Mouse (Mus musculus): ENCODE measurements around the gene Lmod3. TPM values are rescaled to one million over a fixed set of nuclear protein-coding genes. Genes with fewer than 3 reads are reported as not detected.
A peak's percentile ranks its signal among the peaks of the same experiment; 100 is the strongest.

Gene Lmod3
- polyA plus RNA-seq, 1 experiment from 2014 or later, result 10.6 TPM

GRCm38 (mm10) chr6:97291159-97291908 is 38.8 kb upstream of the Lmod3 start:
- ATAC-seq (ENCODE audit: insufficient number of reproducible peaks, low FRiP score, low TSS enrichment, low read depth), result no peak

GRCm38 (mm10) chr6:97290687-97291086 is 38.1 kb upstream of the Lmod3 start:
- no peak for ATAC-seq (ENCODE audit: insufficient number of reproducible peaks, low FRiP score, low TSS enrichment, low read depth)
- no peaks in the 10 kb centered on the region for H3K27me3 ChIP-seq
- H3K4me3 ChIP-seq (replicated peaks), result no peak overlapping the region
- 45% methylated on average over 3 of the region's 3 CpGs for WGBS
- H3K27ac ChIP-seq (replicated peaks), result peak overlapping the region; percentile 39; the same call in 1 of the 2 replicates
- peaks cover 5% of the 10 kb centered on the region; the same call in 1 of the 2 replicates for H3K4me1 ChIP-seq
- no peak overlapping the region for H3K9ac ChIP-seq
- no peak overlapping the region for H3K4me2 ChIP-seq (replicated peaks)
- H3K9me3 ChIP-seq (replicated peaks), result no peaks in the 10 kb centered on the region
- 0 out of 2 replicates have a peak, but pooled peaks cover 5% of the 10 kb centered on the region for H3K36me3 ChIP-seq

More at GRCm38 (mm10) chr6:97291159-97291908, 38.8 kb upstream of the Lmod3 start:
- Histone ChIP-seq H3K9me3 (replicated peaks) (no peaks in the 10 kb centered on the region), H3K27me3 (no peaks in the 10 kb centered on the region), H3K4me3 (replicated peaks) (no peak overlapping the region), H3K27ac (replicated peaks) (peak overlapping the region; percentile 39; the same call in 1 of the 2 replicates), H3K9ac (no peak overlapping the region), H3K4me2 (replicated peaks) (no peak overlapping the region), H3K36me3 (0 out of 2 replicates have a peak, but pooled peaks cover 12% of the 10 kb centered on the region), H3K4me1 (peaks cover 5% of the 10 kb centered on the region; the same call in 1 of the 2 replicates)
- 61% methylated on average over 21 of the region's 21 CpGs for WGBS

DNA sequence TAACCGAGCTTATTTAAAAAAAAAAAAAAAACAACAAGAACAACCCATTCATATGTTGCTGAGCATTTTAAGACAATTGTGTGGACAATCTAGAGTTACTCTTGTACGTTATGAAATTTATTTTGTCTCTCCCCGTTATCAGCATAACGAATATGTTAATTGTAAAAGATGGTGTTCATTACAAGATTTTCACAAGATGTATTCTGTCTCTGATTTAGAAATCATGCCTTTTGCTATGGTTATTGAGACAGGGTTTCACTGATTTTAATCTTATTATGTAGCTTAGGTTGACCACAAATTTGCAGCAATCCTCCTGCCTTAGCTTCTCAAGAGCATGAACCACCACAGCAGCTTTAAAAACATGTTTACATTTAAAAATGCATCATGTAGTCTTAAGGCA is 37.3 kb upstream of the Lmod3 start:
- 67% methylated on average over 4 of the region's 4 CpGs for WGBS
- Histone ChIP-seq H3K4me1 (peaks cover 5% of the 10 kb centered on the region; the same call in 1 of the 2 replicates), H3K9ac (no peak overlapping the region), H3K36me3 (no peaks in the 10 kb centered on the region), H3K4me2 (replicated peaks) (no peak overlapping the region), H3K27ac (replicated peaks) (no peak overlapping the region), H3K9me3 (replicated peaks) (no peaks in the 10 kb centered on the region), H3K4me3 (replicated peaks) (no peak overlapping the region), H3K27me3 (no peaks in the 10 kb centered on the region)
- ATAC-seq (ENCODE audit: insufficient number of reproducible peaks, low FRiP score, low TSS enrichment, low read depth), result no peak

DNA sequence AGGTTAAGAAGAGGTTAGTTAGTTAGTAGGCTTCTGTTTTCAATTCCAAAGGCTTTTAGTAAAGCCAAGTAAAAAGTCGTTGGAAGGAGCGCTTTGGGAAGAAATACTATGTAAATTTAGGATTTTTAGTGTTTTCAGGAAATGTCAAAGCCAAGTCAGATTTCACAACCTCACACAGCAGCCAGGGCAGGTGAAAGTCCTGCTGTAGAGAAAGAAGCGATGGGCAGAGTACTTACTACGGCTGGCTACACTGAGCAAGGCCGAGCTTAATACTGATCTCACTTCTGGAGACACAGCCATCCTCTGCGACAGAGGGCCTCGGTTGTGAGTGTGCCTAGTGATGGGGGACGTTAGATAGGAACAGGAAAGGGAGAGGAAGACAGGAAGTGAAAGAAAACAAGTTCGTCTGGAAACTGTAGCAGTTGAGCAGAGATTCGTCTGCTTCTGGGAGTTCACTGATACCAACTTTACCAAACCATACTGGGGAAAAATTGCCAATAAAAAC is 36.8 kb upstream of the Lmod3 start:
- Histone ChIP-seq H3K4me1 (peaks cover 5% of the 10 kb centered on the region; the same call in 1 of the 2 replicates), H3K27me3 (no peaks in the 10 kb centered on the region), H3K4me3 (replicated peaks) (no peak overlapping the region), H3K36me3 (no peaks in the 10 kb centered on the region), H3K9ac (no peak overlapping the region), H3K9me3 (replicated peaks) (no peaks in the 10 kb centered on the region), H3K4me2 (replicated peaks) (no peak overlapping the region), H3K27ac (replicated peaks) (no peak overlapping the region)
- no peak for ATAC-seq (ENCODE audit: insufficient number of reproducible peaks, low FRiP score, low TSS enrichment, low read depth)
- 57% methylated on average over 10 of the region's 10 CpGs for WGBS

- no peak overlapping the region for H3K27ac ChIP-seq (replicated peaks)
- no peaks in the 10 kb centered on the region for H3K27me3 ChIP-seq
- no peak overlapping the region for H3K4me2 ChIP-seq (replicated peaks)
- no peak overlapping the region for H3K9ac ChIP-seq
- ATAC-seq (ENCODE audit: insufficient number of reproducible peaks, low FRiP score, low TSS enrichment, low read depth), result no peak
- no peaks in the 10 kb centered on the region for H3K9me3 ChIP-seq (replicated peaks)
- 71% methylated on average over 19 of the region's 19 CpGs for WGBS
- H3K36me3 ChIP-seq, result no peaks in the 10 kb centered on the region
- H3K4me3 ChIP-seq (replicated peaks), result no peak overlapping the region
- peaks cover 5% of the 10 kb centered on the region; the same call in 1 of the 2 replicates for H3K4me1 ChIP-seq
Measured at GRCm38 (mm10) chr6:97288047-97288855, 35.7 kb upstream of the Lmod3 start.

DNA sequence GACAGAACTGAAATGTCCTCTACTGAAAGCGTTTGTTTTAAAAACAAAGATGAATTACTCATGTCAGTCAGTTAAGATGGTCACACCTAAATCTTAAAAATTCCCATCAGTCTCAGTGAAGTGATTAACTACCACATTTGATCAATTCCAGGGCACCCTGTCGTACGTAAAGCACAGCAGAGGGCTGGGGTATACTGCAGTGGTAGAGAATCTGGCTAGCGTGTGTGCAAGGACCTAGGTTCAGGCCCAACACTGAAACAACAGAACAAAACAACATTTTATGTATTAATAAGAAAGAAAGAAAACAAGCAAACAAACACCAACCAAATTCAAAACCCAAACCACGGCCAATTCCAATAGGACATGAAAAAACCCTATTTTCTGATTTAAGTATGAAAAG is 33.8 kb upstream of the Lmod3 start:
- no peak overlapping the region for H3K27ac ChIP-seq (replicated peaks)
- H3K27me3 ChIP-seq, result no peaks in the 10 kb centered on the region
- peaks cover 2% of the 10 kb centered on the region; the same call in 1 of the 2 replicates for H3K4me1 ChIP-seq
- ATAC-seq (ENCODE audit: insufficient number of reproducible peaks, low FRiP score, low TSS enrichment, low read depth), result no peak
- no peak overlapping the region for H3K9ac ChIP-seq
- 86% methylated on average over 5 of the region's 5 CpGs for WGBS
- no peaks in the 10 kb centered on the region for H3K36me3 ChIP-seq
- no peak overlapping the region for H3K4me3 ChIP-seq (replicated peaks)
- H3K9me3 ChIP-seq (replicated peaks), result no peaks in the 10 kb centered on the region
- H3K4me2 ChIP-seq (replicated peaks), result no peak overlapping the region

DNA sequence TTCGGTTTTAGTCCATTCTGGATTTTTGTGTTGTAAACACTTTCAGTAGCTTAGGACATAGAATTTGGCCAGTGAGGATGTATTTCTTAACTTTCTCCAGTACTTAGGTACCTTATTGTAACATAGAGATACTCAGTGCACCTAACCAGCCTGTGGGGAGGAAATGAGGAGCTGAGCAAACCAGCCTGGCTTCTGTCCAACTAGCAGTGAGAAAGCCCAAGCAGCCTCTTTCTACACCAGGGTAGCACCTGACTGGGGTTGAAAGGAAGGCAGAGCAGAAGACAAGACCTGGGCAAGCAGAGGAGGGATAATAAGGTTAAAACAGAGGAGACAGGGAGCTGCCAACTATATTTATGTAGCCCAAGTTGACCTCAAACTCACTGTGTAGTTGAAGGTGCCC is 31.1 kb upstream of the Lmod3 start:
- Histone ChIP-seq H3K27me3 (no peaks in the 10 kb centered on the region), H3K36me3 (no peaks in the 10 kb centered on the region), H3K4me1 (peaks cover 6% of the 10 kb centered on the region; the same call in 1 of the 2 replicates), H3K4me2 (replicated peaks) (no peak overlapping the region), H3K27ac (replicated peaks) (no peak overlapping the region), H3K9ac (no peak overlapping the region), H3K4me3 (replicated peaks) (no peak overlapping the region), H3K9me3 (replicated peaks) (no peaks in the 10 kb centered on the region)
- WGBS, result 93% methylated on average over 1 of the region's 1 CpGs
- no peak for ATAC-seq (ENCODE audit: insufficient number of reproducible peaks, low FRiP score, low TSS enrichment, low read depth)

- H3K9me3 ChIP-seq (replicated peaks), result no peaks in the 10 kb centered on the region
- peaks cover 13% of the 10 kb centered on the region for H3K4me1 ChIP-seq
- ATAC-seq (ENCODE audit: insufficient number of reproducible peaks, low FRiP score, low TSS enrichment, low read depth), result no peak
- WGBS, result 43% methylated on average over 6 of the region's 6 CpGs
- H3K27me3 ChIP-seq, result peaks cover 4% of the 10 kb centered on the region; the same call in 1 of the 2 replicates
- H3K9ac ChIP-seq, result no peak overlapping the region
- no peak overlapping the region for H3K4me2 ChIP-seq (replicated peaks)
- no peaks in the 10 kb centered on the region for H3K36me3 ChIP-seq
- no peak overlapping the region for H3K4me3 ChIP-seq (replicated peaks)
- H3K27ac ChIP-seq (replicated peaks), result no peak overlapping the region
Measured at GRCm38 (mm10) chr6:97278878-97279277, 26.3 kb upstream of the Lmod3 start.

- Histone ChIP-seq H3K4me2 (replicated peaks) (peak overlapping the region; percentile 69), H3K4me3 (replicated peaks) (peak overlapping the region; percentile 37), H3K9ac (0 out of 2 replicates have a peak overlapping the region, but pooled peaks have one; percentile 4), H3K27ac (replicated peaks) (no peak overlapping the region), H3K4me1 (peaks cover 13% of the 10 kb centered on the region), H3K27me3 (peaks cover 4% of the 10 kb centered on the region; the same call in 1 of the 2 replicates), H3K36me3 (no peaks in the 10 kb centered on the region), H3K9me3 (replicated peaks) (no peaks in the 10 kb centered on the region)
- 4% methylated on average over 19 of the region's 19 CpGs for WGBS
- ATAC-seq (ENCODE audit: insufficient number of reproducible peaks, low FRiP score, low TSS enrichment, low read depth), result peak; percentile 71; the same call in 1 of the 2 replicates
Measured at GRCm38 (mm10) chr6:97278014-97278787, 25.6 kb upstream of the Lmod3 start.

- Histone ChIP-seq H3K9me3 (replicated peaks) (no peaks in the 10 kb centered on the region), H3K36me3 (no peaks in the 10 kb centered on the region), H3K27ac (replicated peaks) (no peak overlapping the region), H3K27me3 (peaks cover 4% of the 10 kb centered on the region; the same call in 1 of the 2 replicates), H3K9ac (no peak overlapping the region), H3K4me1 (peaks cover 13% of the 10 kb centered on the region), H3K4me3 (replicated peaks) (no peak overlapping the region), H3K4me2 (replicated peaks) (no peak overlapping the region)
- 70% methylated on average over 5 of the region's 5 CpGs for WGBS
- ATAC-seq (ENCODE audit: insufficient number of reproducible peaks, low FRiP score, low TSS enrichment, low read depth), result no peak
Measured at GRCm38 (mm10) chr6:97276890-97277497, 24.4 kb upstream of the Lmod3 start.
